Mouse (Mus musculus) gastrocnemius, postnatal 4 days (tissue): ENCODE measurements around the gene Hamp2. TPM values are rescaled to one million over a fixed set of nuclear protein-coding genes. Genes with fewer than 3 reads are reported as not detected.
"Not testable (repeated sequence)": the region's sequence is repeated elsewhere in the genome, so short reads cannot be mapped to it uniquely, and the experiment has no call there.

Source experiments
- DNase-seq, 2 experiments: peaks; one replicate each; pipeline ENCODE4 v3.0.0; 2021 to 2022; ENCODE audit warnings: low spot score in 2 of 2, mixed read lengths in 2 of 2
- long read RNA-seq, 2 experiments: library from polyadenylated mRNA; stranded (forward); transcript quantifications; one replicate each; pipeline ENCODE4 v2.0.0; 2021
- total RNA-seq, 2 experiments: library from RNA; stranded (reverse); gene quantifications; 2 replicates each; pipeline ENCODE4 v1.2.3; 2021

The Hamp2 gene
- total RNA-seq: not detected
- long read RNA-seq, experiment 1: 0 reads
- long read RNA-seq, experiment 2: 0 reads

DNA sequence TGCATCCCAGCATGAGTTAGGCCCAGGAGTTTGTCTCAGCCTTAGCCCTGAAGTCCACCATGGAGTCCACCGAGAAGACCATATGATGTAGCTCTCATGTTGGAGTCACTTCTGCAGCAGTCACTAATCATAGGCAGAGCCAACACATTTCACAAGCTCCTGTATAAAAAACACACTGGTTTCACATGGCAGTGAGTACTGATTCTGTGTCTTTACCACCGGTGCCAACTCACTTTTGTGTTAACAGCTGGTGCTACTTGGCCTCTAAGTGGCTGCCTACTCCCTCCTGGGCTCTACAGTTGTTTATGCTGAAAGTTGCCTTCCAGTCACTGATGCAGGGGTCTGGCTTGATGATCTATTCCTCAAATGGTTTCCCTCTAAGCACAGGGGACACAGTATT lies at the start of gene Hamp2:
Hamp2 (minus strand) TSS at position 101 of the 400 bp plus-strand sequence.
- not testable (repeated sequence) for DNase-seq

DNA sequence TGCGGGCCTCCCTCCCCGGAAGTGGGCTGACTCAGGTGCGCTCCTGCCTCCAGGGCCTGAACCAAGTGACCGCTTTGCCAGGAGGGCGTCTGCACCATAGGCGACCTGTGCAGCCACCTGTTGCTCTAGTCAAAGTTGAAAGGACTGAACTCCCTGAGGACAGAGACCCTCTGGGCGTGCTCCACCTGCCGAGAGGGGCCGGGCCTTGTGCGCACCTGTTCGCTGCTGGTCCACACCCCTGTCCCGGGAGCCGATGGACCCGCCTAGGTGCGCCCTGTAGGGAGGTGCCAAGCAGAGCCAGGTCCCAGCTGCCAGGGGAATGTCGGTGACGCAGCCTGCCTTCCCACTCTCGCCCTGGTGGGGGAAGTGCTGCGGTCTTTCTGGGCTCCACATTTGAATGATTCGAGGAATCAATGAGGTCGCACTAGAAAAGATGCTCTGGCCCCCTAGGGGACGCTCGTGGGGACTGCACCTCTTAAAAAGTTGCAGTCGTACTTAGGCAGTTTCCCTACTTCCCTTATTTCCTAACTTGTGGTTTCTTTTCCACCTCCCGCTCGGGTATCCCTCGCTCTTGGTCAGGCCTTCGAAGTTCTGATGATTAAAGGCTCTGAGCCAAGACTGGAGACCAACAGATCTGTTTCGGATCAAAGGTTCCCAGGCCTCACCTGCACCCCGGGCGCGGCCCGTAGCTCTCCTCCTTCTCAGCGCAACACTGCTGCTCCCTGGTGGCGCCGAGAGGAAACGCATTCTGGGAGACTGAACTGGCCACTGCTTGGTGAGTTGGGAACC lies 49.2 kb upstream of the Hamp2 start, which contains the start of gene Fam187b:
Fam187b (plus strand) TSS at position 290 of the 789 bp plus-strand sequence.
- DNase-seq: peak; percentile 69 to 85

DNA sequence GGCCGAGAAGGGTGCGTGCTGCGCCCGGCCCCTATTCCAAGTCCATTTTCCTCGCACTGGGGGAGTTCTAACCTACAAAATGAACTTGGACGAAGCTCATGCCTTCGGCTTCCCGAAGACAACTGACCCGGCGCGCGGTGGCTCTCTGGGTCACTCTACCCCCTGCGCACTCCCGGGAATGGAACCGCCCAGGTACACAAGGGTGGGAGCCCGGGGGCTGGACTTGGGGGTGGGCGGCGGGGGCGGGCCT lies 48.7 kb upstream of the Hamp2 start, which contains the start of gene Lsr:
Lsr (minus strand) TSS at position 214 of the 250 bp plus-strand sequence.
- no peak for DNase-seq

DNA sequence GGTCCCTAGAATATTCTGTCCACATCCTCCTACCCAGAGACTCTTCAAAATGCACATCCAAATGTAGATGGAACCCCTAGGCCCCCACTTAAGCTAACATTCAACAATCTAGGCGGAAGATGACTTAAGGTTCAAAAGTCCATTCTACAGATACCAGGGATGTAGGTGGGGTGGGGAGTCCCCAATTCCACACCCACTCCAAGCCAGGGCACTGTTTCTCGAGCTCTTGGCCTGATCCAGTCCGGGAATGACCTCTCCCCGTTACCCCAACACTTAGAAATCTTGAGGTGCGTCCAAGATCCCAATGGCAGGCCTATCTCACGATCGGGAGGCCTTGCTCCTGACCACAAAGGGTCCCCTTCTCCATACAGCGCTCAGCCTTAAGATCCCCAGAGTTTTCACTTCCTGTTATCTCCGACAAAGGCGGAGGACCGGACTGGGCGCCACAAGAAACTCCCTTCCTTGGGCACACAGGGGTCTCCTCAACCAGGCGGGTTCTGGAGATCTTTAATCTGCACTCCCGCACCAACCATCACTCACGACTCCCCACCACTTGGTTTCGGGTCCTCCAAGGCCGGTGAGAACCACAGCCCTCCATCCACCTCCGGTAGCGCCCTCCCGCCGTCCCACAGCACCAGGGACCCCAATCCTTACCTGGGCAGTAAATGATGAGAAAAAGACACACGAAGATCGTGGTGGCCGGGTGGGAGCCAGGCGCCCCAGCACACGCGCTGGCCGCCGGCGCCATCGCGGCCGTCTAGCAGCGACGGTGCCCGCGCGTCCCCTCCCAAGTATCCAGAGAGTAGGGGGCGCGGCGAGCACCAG lies 48.2 kb upstream of the Hamp2 start:
- DNase-seq: no peak

DNA sequence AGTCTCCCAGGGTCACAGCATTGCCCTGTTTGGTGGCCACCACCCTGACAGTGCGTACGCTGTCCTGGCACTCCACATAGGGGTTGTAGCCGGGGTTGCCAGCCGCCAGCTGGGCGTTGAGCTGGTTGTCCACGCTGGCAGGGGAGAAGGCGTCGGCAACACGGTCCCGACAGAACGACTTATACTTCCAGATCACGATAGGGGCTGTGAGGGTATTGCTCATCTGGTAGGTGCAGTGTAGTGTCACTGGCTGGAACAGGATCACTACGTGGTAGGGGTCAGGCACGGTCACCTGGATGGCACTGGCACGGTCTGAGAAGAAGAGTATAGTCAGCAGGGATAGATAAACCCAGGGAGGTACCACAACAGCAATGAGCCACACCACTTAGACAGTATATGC lies 47.4 kb upstream of the Hamp2 start:
- DNase-seq: no peak

DNA sequence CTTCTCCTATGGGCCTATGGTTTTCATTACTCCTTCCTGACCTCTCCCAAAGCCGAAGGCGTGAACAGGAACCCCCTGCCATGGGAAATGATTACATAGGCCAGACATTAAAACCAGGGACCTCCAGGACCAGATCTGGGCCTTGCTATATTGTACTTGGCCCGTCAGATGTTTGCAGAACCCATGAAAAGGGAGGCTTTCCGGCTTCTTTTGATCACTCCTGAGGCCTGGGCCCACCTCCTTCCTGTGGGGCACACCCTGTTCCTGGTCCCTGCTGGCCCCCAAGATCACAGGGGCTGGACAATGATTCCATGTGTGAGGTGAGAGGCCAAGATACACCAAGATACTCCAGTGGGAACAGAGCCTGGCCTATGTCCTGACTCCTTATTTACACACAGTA lies 44.7 kb upstream of the Hamp2 start:
- DNase-seq: no peak

GRCm38 (mm10) chr7:30968611-30969010 lies 44.1 kb upstream of the Hamp2 start:
- no peak for DNase-seq

- DNase-seq: no peak
These were observed 42.2 kb upstream of the Hamp2 start for GRCm38 (mm10) chr7:30966657-30967056.

GRCm38 (mm10) chr7:30965677-30966076 lies 41.2 kb upstream of the Hamp2 start:
- no peak for DNase-seq

GRCm38 (mm10) chr7:30964366-30964765 lies 39.9 kb upstream of the Hamp2 start:
- no peak for DNase-seq

GRCm38 (mm10) chr7:30962862-30963261 lies 38.4 kb upstream of the Hamp2 start:
- no peak for DNase-seq

DNA sequence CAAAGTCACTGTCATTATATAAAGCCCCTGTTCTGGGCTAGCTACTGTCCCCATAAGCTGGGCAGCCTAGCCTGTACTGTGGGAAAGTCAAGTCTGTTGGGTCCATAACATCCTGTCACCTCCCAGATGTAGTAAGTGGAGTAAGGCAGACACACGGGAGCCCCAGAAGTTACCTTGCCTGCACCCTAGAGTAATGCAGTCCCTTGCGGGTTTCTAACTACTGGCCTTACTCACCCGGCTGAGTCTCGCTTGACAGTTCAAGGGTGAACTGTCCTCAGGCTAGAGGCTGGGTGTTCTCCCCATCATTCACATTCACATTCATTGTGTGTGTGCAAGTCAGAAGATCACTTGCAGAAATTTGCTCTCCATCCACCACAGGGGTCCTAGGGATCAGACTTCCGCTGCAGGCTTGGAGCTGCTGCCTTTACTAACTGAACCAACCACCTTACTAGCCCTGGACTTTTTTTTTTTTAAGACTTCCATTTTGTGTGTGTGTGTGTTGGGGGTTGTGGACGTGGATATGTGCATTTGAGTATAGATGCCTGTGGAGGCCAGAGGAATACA lies 35.4 kb upstream of the Hamp2 start:
- no peak for DNase-seq

- no peak for DNase-seq
These were observed 34.5 kb upstream of the Hamp2 start for GRCm38 (mm10) chr7:30958866-30959487.

DNA sequence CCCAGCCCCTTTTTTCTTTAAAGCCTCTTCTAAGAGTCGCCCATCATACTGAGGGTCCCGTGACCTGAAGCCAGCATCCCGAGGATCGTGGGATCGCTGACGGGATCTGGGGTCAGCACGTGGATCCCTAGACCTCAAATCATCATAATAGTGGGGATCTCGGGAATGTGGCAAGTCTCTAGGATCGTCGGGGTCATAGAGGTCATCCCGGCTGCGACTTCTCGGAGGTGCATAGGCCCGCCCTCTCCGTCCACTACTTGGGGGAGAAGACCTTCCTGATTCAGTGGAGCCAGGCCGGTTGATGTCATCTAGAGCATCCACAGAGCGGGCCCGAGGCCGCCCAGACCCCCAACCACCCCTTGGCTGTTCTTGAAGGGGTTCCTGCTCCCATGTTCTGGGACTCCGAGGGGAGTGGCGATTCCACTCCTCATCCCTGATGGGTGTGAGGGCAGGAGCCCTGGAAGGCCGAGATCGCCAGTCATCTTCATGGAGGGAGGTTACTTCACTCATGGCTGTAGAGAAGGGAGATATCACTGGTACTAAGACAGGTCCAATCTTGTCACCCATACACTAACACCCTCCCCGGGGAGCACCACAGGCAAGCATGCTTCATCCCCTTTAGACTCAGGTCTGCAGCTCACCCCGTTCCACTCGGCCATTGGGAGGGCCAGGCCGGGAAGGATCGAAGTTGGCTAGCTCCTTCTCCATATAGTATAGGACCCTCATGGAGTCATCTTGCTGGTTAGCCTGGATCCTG lies 33.8 kb upstream of the Hamp2 start:
- no peak for DNase-seq

DNA sequence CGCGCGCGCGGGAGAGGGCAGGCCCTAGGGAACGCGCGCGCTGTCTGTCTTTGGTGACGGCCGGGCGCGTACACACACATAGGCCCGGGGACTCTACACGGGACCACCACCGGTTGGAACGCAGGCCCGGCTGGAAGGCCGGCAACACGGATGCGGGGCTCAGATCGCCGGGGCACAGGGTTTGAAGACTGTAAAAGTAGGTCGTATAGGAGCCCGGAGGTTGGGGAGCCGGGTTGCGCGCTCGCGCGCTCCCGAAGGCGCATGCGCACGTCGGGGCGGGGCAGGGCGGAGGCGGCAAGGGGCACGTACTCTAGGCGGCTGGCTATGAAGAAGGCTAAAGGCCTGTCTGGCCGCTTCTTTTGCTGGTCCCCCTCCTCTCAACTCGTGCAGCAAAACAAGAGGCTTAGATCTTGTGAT lies 32.9 kb upstream of the Hamp2 start:
- peak; percentile 91 to 93 for DNase-seq

DNA sequence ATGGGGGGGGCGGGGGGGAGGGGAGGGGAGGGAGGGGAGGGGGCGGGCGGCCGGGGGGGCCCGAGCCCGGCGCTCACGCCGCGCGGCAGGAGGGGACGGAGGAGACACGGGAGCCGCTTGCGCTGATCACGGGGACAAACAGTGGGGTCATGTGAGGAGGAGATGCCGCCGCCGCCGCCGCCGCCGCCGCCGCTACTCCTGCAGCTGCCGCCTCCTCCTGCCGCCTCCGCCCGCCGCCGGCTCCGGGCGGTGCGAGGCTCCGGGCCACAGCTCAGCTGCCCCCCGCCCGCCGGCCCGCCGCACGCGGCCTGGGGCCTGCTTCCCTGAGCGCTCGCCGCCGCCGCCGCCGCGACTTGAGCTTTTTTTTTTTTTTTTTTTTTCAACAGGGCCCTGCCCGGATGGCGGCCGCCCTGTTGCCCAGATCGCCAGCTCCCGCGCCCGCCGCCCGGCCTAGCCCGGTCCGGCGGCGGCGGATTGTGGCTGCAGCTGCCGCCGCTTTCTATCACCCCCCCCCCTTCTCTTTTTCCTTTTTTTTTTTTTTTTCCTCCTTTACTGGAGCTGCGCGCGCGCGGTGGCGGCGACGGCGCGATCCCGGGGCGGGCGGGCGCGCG lies 32.4 kb upstream of the Hamp2 start, which contains the start of gene Usf2:
Usf2 (minus strand) TSS at position 48 of the 611 bp plus-strand sequence.
- peak; percentile 69 to 84 for DNase-seq

DNA sequence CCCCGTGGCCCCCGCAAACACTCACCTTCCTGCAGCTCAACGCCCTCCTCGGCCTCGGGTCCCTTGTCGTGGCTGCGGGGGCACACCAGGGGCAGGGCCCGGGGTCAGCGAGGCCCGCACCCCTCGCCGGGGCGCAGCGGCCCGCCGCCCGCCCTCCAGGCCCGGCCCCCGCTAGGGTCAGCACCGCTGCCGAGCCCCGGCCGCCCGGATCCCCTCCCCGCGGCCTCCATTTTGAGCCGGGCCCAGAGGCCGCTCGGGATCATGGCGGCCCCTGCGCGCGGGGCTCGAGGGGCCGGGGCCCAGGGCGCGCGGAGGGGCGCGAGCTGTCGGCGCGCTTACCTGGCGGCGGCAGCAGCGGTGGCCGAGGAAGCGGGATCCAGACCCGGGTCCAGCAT lies 31.9 kb upstream of the Hamp2 start:
- DNase-seq: peak in 1 of 2 experiments; percentile 60

- DNase-seq: peak; percentile 83 to 91
These were observed 31.3 kb upstream of the Hamp2 start for GRCm38 (mm10) chr7:30955584-30956356.

GRCm38 (mm10) chr7:30954971-30955520 lies 30.6 kb upstream of the Hamp2 start:
- no peak for DNase-seq
